Mouse (Mus musculus): Measurements from ENCODE around the gene Myh2.

DNA sequence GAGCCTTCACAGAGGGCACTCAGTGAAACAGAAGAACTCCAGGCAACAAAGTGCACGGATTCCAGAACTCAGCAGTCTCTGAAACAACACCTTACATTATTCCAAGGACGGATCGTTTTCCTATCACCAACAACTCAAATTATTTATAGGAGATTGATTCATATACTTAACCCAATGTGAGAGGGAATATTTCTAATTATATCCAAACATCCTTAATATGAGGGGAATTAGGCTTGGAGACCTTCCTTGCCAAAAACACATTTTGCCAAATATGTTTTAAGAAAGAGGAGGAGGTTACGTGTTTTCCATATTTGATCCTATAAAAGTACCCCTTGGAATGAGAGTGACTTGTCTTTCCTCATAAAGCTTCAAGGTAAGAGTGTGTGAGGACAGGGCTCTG, 28.9 kb downstream of the Myh2 start, which contains the start of gene Myh1:
- TF ChIP-seq CTCF (IDR thresholded peaks at IDR 0.05; ENCODE audit: control insufficient read depth, insufficient read depth, low read length) (no peak), POLR2A (IDR thresholded peaks at IDR 0.05; ENCODE audit: borderline replicate concordance, control insufficient read depth, low read depth, low read length) (no peak)
